Mouse (Mus musculus) MEL-GATA-1-ER (cell line): ENCODE data around the gene Camta2.
A peak's percentile ranks its signal among the peaks of the same experiment; 100 is the strongest.

Experiments used
- DNase-seq: peaks from one replicate; pipeline ENCODE4 v3.0.0-alpha.2; 2012; ENCODE audit warnings: low read depth; ENCODE audit errors: extremely low read depth

The Camta2 gene

DNA sequence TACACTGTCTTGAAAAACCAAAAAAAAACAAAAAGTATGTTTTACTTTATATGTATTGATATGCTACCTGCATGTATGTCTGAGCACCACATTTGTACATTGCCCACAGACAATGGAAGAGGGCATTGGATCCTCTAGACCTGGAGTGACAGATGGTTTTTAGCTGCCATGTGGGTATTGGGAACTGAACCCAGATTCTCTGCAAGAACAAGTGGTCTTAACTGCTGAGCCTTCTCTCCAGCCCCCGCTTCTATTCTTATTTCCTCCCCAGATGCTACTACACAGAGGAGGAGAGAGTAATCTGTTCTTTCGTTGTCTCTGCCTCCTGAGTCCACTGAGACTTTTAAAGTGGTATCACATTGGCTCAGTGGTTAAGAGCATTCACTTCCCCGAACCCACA, 5.6 kb upstream of the Camta2 start:
- no peak for DNase-seq

DNA sequence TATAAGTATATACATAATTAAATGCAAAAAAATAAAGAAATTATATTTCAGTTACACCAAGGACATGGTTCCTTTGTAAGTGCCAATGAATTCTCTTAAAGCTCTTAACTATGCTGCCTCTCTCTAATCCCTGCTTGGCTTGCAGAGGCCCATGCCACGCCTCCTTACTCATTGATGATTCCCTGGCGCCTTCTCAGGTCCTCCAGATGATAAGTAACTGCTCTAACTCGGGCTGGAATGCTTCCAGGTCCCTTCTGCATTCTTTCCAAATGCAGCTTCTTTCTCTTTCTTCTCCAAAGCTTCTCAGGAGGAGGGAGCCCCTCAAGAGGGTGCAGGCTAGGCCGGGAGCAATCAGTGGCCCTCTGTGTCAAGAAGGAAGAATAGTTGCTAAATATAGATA, 1.7 kb upstream of the Camta2 start:
- no peak for DNase-seq

DNA sequence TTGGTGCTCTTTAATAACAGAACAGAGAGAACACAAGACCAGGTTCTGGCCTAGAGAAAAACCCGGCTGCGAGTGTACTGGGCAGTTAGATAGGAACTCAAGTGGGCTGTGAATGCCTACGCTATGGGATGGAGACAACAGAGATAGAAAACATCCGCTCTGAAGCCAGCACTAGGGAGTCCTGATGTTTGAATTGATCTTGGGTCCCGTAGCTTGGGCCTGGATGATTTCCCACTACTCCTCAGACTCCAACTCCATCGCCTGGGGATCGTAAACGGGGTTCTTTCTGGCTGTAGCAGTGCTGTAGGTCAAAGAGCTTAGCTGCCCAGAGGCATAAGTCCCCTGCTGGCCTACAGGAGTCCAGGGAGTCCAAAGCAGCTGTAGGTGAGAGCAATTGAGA, 467 bp upstream of the Camta2 start:
- no peak for DNase-seq

DNA sequence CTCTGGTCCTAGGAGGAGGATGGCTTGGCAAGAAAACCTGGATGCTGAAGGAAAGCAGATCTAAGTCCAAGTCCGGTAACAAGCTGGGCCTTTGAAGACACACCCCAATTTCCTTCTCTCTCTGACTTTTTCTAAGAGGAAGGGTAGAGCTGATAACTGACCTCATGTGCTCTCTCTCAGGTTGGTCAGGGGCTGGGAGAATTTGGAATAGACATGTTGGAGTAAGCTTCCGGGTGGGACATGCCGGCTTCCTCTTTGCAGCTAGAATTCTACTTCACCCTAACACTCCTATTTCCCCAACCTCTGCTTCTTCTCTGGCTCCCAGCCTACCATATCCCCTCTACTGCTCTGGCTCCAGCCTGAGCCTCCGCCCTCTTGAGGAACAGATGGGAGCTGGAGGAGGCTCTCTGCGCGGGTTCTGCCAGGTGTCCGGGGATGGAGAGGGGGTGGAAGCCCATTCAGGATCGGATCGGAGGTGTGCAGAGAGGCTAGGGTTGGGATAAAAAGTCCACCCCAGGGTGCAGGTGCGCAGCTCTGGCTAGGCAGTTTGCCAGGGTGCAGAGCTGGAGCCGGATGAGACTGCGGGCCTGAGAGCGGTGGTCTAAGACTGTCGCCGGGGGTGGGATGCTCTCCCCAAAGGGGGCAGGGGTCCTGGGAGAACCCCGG, 871 bp downstream of the Camta2 start:
- peak; percentile 46 for DNase-seq

DNA sequence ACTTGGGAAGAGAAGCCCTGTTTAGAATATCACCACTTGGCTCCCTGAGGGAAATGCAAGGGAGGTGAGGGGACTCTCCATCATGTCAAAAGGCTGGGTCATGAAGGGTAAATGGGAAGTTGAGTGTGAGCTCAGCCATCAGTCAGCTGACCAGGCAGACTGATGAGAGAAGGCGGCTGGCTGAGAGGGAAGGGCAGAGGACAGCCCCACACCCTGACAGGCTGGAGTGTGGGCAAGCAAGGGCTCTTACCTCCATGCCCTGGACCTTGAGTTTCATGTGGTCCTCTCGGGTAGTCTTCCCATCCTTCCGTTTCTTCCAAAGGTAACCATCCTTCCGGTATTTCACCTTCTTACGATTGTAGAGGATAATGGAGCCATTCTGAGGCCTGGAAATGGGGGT, 4.3 kb downstream of the Camta2 start:
- no peak for DNase-seq

DNA sequence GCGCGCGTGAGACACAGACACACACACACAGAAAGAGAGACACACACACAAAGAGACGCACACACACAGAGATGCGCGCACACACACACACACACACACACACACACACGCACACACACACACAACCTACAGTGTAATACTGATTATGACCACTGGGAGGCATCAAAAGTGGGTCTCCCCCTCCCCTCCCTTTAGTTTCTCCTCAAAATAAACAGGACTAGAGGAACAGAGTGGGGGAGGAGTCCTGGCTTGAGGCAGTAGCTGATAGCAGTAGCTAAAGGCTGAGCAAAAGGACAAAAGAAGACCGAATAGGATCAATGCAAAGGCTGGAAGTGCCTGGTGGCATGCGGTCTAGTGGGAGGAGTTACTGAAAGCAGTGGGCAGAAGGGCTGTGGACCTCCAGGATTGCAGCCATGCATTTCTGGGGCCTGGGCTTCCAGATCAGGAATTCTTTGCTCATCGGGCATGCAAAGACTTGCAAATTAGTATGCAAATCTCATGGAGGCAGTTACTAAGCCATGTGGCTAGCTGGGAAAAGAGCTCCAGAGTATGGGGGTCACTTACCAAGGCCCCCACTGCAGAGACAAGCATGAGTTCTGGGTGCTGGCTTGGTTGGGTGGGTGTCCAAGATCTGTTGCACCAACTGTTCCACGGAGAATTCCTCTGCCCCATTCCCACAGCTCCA, 5.9 kb downstream of the Camta2 start:
- DNase-seq, result no peak

DNA sequence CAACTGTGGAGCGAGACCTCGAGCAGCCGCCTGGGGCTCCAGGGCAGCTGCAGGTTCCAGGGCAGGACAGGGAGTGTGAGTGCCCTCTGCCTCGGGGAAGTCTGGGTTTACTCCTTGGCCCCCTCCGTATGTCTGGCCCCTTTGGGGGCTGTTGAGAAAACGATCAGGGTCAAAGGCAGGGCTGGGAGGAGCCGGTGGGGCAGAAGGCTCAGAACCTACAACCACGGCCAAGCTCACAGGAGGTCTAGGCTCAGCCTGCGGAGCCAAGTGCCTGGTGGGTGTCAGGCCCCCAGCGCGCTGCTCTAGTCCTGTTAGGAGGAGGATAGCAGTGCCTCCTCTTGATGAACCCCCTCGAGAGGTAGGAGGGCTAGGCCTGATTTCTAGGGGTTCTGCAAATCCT, 6.7 kb downstream of the Camta2 start:
- DNase-seq, result no peak

DNA sequence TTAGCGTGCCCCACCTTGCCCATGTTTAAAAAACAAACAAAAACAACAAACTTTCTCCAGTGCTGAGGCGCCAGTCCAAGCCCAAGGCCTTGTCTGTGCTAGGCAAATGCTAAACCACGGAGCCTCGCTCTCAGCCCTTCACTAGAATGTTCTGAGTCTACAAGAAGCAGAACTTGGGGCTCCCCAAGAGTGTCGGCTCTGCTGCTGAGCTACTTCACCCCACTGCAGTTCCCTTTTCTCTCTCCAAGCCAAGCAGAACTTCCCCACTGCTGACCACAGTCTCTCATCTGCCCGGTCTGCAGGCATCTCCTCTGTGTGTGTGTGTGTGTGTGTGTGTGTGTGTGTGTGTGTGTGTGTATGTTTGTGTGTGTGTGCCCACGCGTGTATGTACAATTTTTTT, 8.0 kb downstream of the Camta2 start:
- DNase-seq, result peak; percentile 92

DNA sequence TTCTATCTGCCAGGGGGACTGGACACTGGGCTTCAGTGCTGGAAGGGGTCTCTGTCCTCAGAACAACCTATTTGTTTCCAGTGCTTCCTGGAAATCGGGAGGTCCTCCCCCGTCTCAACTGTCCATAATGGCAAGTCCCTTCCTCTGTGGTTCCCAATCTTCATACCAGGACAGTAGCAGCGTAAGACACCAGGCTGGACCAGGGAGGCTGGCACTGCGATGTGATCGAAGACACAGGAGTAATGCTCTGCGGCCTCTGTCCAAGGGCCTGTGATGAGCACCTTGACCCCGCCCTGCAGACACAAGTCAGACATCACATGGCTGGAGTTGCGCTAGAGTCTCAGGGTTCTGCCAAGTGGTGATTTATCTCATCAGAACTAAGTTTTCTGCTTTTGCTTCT, 8.5 kb downstream of the Camta2 start:
- DNase-seq, result no peak

DNA sequence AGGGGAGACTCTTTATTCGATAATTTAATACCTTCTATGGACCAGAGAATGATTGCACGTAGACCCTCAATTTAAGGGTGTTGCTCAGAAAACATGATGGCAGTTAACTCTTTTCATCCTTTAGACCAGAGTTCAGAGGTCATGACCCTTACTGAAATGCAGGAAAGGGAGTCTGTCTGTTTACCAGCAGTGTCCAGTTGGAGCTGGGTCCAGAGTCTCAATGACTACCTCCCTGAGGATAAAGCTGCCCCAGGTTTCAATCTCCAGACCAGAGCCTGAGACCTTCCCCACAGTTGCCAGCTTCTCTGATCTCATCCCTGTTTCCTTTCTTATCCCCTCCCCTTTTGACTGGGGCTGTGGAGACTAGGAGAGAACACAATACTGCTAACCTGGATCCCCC, 9.3 kb downstream of the Camta2 start:
- DNase-seq, result no peak

DNA sequence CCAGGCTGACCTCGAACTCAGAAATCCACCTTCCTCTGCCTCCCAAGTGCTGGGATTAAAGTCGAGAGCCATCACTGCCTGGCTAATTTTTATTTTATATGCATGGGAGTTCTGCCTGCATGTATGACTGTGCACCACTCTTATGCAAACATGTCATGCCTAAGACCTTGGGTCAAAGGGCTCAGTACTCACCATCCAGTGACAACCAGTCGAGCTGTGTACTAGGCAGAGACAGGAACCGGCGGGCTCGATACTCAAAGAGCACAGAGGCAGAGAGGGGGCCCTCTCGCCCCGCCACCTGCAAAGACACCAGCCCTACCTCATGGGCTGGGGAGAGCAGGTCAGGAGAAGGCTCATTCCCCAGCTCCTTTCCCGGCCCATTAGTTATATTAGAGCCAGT, 9.8 kb downstream of the Camta2 start:
- no peak for DNase-seq

DNA sequence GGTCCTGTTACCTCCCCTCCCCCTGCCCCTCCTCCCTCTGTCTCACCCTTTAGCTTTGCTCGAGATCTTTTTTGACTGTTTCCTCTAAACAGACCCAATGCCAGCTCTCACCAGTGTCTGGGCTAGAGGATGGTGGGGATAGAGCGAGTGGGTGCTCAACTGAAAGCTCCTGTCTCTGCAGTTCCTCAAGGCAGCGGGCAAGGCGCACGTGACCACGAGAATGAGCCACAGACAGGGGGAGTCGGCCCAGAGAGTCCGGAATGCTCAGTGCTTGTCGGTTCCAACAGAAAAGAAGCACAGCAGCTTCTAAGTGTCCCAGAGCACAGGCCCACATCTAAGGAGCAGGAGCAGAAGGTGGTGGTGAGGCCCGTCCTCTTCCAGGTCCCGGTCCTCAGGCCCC, 13.4 kb downstream of the Camta2 start:
- DNase-seq, result no peak

DNA sequence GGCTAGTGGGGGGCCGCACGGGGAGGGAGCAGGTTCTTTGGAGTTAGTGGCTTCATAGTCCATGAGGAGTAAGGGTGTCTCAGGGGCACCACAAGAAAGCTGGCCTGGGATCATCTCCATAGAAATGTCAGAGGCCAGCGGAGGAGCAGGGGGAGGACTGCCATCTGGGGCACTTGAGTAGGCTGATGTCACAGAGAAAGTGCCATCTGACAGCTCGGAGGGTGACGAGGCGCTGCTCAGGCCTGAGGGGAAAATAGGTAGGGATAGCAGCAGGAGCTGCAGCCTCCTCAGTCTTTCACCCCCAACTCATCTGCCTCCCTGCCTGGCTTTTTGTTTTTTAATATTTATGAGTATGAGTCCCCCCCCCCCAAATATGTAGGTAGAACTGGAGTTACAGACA, 13.9 kb downstream of the Camta2 start:
- DNase-seq, result no peak

DNA sequence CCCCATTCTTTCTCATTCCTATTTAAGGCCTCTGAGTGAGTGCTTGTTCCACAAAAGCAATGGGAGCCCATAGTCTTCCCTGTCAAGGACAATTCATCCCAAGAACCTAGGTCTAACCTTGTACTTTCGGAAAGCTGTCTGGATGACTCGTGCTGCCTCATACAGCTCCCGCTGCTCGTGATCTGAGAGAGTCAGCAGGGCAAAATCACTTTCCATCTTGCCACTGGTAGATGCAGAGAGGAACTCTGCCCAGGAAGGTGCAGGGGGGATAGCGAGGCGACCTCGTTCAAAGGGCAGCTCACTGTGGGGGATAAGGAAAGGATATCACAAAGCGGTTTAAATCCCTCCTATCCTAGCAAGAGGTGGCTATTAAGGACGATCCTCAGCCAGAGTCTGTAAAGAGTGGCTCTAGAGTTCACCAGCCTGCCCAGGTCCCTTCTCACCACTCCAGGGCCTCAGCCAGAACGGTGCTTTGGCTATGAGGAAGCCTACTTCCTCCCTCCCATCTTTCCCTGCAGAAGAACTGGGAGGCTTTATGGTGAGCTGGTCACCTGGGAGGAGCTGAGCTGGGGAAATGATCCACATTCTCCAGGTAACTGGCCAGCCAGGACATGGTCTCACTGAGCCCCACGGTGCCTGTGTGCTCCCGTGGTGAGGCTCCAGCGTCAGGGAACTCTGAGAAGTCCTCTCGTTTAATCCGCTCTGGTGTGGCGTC, 16.4 kb downstream of the Camta2 start:
- DNase-seq, result no peak

DNA sequence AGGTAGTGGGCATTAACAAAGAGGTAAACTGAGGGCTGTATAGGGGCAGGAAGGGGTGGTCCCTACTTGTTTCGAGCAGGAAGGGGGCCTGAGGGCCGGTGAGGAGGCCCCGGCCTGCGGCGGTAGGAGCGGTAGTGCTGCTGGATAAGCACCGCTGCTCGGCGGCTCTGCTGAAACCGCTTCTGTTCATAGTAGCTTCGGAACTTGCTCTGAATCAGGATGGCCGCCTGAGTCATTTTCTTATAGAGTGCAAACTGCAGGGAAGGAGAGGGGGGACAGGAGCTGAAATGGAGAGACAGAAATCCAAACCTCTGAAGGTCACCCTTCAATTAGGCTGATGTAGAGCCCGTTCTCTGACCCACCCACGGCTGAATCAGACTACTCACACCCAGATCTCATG, 17.4 kb downstream of the Camta2 start:
- DNase-seq, result no peak

DNA sequence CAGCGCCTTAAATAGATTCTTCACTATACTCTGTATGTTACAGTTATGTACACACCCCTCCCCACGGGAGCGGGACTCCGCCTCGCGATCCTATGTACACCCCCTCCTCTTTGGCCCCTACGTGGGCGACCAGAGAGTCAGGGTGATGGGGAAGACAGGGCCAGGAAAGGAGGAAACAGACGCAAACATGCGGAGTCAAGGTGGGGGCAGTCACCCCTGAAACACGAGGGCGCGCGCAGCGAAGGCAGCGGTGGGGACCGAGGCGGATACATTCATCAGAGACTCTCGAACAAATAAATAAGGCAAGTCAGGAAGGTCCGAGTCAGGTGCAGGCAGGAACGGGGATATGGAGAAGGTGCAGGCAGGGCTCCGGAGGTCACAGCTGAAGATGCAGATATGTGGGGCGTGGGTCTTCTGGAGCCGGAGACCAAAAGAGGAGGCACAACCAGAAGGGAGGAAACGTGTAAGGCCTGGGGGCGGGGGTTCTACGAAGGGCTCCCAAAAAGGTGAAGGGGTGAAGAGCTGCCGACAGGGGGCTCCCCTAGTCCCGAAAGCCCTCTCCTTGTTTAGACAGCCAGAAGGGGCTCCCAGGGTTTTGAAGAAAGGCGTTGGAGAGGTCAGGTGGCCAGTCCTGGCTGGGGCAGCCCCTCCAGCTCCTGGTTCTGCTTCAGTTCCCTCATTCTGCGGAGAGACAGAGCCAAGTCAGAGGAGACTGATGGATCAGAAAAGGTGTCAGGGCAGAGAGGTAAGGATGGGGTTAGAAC, 18.1 kb downstream of the Camta2 start:
- DNase-seq, result peak; percentile 66

DNA sequence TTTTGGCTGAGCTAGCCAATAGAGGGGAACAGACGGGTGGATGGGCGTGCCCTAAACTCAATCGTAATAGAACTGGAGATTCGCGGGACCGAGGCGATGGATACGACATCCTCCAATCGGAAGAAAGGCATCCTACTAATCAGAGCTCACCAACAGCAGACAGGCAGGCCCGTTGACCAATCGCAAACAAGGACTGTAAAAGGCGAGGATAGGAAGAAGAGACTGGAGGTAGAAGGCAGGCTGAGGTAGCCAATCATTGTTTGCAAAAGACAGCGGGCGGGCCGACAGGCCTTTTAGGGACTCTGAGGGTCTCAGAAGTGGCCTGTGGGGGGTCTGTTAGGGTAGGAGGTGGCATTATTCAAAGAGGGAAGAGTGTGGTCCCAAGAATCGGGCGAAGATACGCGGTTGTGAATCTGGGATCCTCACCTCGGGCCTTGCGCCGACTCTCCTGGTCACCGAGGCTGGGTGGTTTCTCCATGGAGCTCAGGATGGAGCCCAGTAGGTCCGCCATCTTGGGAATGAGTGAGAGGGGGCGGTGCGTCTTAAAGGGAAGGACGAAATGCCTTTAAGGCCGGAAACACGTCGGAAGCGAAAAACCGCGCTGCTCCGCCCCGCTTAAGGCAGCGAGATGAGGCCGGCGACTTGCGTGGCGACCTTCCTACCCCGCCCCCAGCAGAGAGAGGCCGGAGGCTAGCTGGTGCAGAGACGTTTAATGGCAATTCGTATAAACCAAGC, 19.0 kb downstream of the Camta2 start, which contains the start of gene Spag7:
Gene Spag7 (minus strand): TSS at position 646 of the 735 bp plus-strand sequence.
- DNase-seq, result peak; percentile 100

DNA sequence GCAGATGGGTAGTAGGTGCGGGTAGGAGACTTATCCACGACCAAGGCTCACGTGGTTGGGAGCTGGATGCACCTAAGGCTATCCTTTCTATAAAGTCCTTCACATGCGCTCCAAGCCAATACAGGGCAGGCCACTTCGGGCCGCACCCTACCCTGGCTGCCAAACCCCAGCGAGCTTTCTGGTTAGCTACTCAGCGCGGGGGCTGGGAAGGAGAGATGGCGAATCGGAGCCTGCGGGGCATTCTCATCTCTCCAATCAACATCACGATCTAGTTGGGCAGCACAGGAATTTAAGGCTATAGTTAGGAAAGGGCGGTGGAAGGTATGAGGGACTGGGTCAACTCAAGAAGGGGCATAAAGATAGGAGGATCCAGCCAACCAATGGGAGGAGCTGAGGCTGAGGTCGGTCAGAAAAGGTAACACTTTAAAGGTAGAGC, 19.6 kb downstream of the Camta2 start:
- no peak for DNase-seq

DNA sequence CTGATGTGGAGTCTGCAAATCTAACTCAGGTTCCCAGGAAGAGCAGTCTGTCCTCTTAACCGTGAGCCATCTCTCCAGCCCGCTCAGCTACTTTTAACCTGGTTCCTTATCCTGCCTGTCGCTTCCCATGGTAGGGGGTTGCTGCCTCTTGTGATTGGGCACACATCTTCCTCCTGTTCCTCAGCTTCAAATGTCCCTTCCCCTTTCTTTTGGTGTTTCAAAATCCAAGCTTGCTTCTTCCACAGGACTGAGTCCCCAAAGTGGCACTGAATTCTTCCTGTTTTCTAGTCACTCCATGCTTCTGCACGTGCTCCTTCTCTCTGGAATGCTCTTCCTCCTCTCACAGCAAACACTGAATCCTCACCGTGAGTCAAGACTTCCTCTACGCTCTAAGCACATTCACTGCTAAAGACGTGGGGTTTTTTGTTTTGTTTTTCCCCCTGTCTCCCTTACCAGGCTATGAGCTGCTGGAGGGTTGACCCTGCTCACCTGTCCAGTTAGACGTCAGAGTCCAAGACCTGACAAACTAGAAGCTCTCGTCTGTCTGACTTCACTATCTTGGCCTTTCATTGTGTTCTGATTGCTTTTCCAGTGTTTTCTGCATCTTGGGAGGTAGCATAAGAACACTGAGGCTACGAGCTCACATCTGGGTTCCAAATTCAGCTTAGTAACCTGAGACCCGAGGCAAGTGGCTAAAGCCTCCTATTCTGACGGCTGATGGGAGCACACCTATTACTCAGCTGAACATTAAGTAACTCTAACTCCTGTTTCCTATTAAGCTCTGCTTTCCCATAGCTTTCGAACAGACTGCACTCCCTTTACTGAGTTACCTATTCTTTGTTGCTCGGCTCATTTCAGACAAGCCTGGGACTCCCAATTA, 20.4 kb downstream of the Camta2 start:
- DNase-seq, result no peak

DNA sequence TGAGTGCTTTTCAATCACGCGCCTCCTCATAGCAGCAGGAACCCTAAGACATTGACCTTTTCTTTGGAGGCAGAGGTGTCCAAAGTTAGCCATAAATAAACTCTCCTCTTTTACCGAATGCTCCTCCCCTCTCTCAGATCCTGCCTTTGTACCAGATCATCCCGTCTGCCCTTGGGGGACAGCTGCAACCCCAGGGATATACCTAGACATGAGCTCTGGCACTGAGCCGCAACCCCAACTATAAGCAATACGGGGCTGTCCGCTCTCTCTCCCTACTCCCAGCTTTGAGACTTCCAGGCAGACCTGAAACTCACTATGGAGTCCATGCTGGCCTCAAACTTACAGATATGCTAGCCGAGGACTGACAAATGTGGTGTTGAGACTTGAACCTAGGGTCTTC, 21.2 kb downstream of the Camta2 start:
- DNase-seq, result no peak
